Mouse (Mus musculus) cerebellum, adult 2 months (tissue): ENCODE measurements around the gene Cd151.

Experiments used
- CTCF ChIP-seq: fragments of 200-500 bp; IDR thresholded peaks from 2 replicates; pipeline ENCODE4 v1.5.1; 2011; ENCODE audit warnings: low read depth, mild to moderate bottlenecking, control low read depth, low read length, moderate library complexity, borderline replicate concordance; ENCODE audit not compliant: insufficient read depth
- POLR2A ChIP-seq: fragments of 200-500 bp; IDR thresholded peaks from 2 replicates; pipeline ENCODE4 v1.6.1; 2011; ENCODE audit warnings: low read length, control low read depth, borderline replicate concordance; ENCODE audit not compliant: insufficient read depth

- peak; percentile 17; the same call in 1 of the 2 replicates for TF ChIP-seq CTCF
- TF ChIP-seq POLR2A, result peak; percentile 63; the same call in 1 of the 2 replicates
Measured at GRCm38 (mm10) chr7:141432741-141433516, 34.3 kb upstream of the Cd151 start.
